Mouse (Mus musculus): ENCODE data around the gene Stpg3. TPM values are rescaled to one million over a fixed set of nuclear protein-coding genes. Genes with fewer than 3 reads are reported as not detected.

The Stpg3 gene
- total RNA-seq, 2 experiments from 2014 or later, result not detected

DNA sequence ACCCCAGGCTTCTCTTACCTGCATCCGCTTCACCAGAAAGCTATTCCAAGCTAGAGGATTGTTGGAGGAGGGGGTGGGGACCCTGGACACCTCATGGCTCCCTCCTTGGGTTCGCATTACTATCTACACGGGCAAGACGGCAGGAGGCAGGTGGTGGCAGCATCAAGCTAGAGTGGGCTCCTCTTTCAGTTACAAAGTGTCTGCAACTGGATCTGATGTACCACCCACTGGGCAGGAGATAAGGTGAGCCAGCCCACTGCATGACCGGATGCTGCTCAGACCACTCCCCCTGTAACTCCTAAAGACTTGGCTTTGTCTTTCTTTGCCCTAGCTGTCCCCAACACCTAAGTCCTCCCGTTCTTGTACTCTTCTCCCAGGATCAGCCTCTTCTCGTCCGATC, 22.2 kb upstream of the Stpg3 start, which contains the start of gene Rnf224:
Gene Rnf224, minus strand, starts transcription at position 174 of the 400 bp plus-strand sequence.
- no peak for DNase-seq (ENCODE audit: low spot score)

DNA sequence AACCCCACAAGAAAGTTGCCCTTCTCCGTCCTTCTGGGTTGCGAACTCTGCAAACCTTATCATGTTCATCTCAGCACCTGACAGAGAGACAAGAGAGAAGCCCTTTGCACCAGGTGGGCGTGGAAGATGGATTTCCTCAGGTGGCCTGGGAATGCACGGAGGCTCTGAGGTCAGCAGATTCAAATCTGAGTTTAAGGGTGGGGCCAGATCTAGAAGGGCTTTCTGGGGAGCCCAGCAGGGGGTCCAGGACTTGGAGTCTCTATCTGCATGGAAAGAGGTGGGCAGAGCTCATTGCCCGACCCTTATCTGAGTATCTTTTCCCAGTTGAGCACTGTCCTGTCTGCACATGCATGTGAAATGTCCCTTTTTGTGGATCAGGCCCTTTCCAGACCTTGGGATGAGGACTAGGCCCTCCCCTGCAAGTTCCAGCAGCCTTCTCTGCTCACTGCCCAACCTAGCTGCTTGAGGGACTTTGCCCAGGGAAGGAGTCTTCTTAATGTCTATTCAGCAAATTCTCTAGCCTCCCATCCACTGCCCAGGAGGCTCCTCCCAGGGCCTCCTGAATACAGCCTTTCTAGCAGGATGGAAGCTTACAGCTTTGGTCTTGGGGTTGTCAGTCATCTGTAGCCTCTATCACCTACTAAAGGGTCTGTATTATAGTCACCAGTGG, 20.2 kb upstream of the Stpg3 start:
- DNase-seq (ENCODE audit: low spot score), result no peak

DNA sequence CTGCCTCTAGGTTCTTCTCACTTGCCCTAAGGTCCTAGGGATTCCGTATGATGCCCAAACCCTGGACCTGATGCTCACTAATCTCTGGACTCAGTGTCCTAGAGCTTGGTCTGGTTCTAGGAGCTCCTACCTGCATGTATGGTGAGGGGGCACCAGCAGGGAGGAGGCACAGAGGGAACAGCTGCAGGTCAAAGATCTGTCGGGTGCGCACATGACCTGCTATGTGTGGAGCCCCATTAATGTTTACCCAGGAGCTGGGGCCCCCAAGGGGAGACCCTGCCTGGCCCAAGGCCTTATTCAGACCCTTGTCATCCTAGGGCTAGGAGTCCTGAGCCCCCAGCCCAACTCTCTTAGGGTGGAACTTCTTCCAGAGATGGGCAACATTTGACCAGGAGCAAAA, 19.6 kb upstream of the Stpg3 start, which contains the start of gene Slc34a3:
Gene Slc34a3, minus strand, starts transcription at position 315 of the 400 bp plus-strand sequence.
- no peak for DNase-seq (ENCODE audit: low spot score)

- DNase-seq (ENCODE audit: low spot score), result no peak
Observed at GRCm38 (mm10) chr2:25233421-25233820, 19.0 kb upstream of the Stpg3 start.

GRCm38 (mm10) chr2:25231038-25231437, 16.6 kb upstream of the Stpg3 start:
- DNase-seq (ENCODE audit: low spot score), result no peak

GRCm38 (mm10) chr2:25230581-25230980, 16.1 kb upstream of the Stpg3 start:
- no peak for DNase-seq (ENCODE audit: low spot score)

DNA sequence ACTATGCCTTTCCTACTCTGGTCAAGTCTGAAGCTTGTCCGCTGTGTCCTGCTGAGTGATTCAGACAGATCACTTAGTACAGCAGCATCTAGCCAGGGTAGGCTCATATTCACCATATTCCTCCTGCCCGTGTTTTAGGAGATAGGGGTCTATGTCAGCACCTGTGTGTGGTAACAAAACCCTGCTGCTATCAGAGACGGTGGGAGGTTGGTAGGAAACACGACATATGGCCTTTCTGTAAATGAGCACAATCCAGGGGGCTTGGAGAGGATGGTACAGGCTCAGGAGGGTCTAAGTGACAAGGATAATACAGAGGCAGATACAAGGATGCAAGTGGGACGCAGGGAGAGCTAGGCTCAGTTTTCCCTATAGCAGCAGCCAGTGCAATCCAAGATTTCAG, 15.1 kb upstream of the Stpg3 start:
- DNase-seq (ENCODE audit: low spot score), result no peak

DNA sequence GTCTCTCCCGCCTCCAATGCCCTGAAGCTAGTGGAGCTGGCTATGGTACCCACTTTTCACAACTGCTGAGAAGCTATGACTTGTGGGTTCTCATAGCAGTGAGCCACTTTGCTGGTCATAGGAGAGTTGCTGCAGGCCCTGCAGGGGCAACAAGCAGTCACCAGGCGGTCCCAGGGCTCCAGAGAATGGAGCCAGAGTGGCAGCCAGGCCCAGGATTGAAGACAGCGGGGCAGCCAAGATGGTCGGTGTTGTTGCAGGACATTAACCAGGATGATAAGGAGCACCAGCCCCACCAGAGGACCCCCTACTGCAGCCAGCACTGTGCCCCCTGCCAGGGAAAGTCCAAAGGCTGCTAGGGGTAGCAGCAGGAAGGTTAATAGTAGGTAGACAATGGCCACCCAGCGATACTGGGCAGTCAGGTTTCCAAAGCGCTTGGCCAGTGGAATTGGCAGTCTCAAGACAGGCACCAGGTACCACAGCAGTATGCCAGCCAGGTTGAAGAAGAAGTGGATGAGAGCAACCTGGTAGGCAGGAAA, 14.6 kb upstream of the Stpg3 start:
- no peak for DNase-seq (ENCODE audit: low spot score)

DNA sequence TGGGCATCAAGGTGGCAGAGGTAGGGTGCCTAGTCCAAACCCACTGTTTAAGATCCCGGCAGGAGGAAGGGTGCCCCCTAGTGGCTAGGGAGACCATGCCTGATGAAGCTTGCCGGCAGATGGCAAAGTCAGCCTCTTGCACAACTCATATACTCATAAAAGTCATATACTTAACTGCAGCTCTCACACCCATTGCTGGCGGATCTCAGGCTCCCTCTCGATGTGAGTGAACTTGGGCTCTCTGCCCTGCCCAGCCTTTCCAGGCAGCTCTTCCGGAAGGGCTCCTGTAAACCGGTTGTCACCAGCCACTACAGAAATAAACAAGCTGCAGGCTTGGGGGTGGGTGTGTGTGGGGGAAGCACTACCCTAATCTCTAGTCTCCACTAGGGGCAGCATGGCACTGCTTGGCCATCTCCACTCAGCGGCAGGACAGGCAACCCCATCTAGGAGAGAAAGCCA, 14.0 kb upstream of the Stpg3 start:
- peak; percentile 90 for DNase-seq (ENCODE audit: low spot score)

DNA sequence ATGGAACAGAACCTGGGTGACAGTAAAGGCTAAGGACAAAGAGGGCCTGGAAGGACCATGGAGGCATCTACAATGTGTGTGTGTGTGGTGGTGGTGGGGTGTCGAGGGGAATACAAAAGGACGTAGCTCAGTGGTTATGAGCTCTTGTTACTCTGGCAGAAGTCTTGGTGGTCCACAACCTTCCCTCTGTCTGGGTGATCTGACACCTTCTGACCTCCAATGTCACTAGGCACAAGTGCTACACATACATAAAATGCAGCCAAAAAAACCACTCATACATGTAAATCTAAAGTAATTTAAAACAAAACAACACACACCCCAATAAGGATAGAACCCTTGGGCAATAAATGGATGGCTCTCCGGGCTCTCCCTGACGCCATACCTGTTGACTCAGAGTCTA, 13.0 kb upstream of the Stpg3 start:
- DNase-seq (ENCODE audit: low spot score), result no peak

DNA sequence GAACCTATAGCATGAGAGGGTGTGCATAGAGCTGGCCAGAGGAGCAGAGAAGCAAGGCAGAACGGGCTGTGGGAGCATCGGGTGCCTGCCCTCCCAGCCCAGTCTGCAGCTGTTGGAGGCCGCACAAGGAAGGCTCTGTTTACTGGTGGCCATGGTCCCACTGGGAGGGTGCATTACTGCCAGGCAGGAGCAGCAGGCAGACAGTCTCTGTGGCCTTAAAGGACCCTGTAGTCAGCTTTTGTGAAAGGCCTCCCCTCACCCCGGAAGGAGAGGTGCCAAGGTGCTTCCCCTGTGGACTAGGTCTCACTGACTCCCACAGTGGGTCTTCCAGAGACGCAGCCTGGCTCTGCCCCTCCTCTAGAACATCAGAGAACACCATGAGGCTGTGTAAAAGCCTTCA, 12.4 kb upstream of the Stpg3 start:
- peak; percentile 65 for DNase-seq (ENCODE audit: low spot score)

DNA sequence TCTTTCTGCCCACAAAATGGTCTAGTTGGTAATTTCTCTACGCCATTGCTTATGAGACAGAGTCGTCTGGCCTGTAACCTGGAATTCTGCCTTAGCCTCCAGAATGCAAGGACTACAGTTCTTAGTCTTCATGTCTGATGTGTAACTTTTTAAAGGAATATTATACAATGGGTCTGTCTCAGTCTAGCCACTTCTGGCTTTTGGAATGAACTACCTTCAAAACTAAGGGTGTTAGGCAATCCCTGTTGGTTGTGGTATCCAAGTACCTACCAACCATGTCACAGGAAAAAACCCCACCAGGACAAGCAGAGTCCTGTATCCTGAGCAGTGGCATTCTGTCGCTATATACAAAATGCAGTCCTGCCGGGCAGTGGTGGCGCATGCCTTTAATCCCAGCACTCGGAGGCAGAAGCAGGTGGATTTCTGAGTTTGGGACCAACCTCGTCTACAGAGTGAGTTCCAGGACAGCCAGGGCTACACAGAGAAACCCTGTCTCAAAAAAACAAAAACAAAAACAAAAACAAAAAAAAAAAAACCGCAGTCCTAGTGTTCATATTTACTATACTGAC, 11.5 kb upstream of the Stpg3 start:
- no peak for DNase-seq (ENCODE audit: low spot score)

GRCm38 (mm10) chr2:25224766-25225752, 10.6 kb upstream of the Stpg3 start:
- DNase-seq (ENCODE audit: low spot score), result peak; percentile 99

- no peak for DNase-seq (ENCODE audit: low spot score)
Observed at GRCm38 (mm10) chr2:25224492-25224765, 10.0 kb upstream of the Stpg3 start, which contains the start of gene Tubb4b. Tubb4b (minus strand) TSS chr2:25224702.

DNA sequence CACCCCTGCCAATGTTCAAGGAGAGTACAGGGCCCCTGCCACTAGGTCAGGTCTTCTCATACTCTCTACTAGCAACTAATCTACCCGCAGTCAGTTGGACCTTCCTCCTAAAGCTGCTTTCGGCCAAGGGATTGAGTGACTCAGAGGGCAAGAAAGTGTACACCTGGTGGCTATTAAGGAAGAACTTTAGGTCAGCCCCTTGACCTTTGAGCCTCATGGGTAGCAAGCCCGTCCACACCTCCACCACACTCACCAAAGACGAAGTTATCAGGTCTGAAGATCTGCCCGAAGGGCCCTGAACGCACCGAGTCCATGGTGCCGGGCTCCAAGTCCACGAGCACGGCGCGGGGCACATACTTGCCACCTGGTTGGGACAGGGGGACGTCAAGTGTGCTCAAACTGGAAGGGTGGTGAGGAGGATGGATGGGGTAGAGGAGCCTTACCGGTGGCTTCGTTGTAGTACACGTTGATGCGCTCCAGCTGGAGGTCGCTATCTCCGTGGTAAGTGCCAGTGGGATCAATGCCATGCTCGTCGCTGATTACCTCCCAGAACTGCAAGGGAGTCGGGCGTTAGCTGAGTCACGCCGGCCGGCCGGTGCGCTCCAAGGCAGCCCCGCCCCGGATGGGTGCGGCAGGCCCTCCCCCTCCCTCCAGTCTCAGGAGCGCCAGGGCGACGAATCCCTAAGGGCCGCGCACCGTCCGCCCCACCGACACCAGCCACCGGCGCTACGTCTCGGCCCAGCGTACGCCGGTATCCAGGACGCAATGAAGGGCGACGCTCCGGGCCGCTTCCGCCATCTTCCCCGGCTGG, 9.4 kb upstream of the Stpg3 start:
- peak; percentile 87 for DNase-seq (ENCODE audit: low spot score)

DNA sequence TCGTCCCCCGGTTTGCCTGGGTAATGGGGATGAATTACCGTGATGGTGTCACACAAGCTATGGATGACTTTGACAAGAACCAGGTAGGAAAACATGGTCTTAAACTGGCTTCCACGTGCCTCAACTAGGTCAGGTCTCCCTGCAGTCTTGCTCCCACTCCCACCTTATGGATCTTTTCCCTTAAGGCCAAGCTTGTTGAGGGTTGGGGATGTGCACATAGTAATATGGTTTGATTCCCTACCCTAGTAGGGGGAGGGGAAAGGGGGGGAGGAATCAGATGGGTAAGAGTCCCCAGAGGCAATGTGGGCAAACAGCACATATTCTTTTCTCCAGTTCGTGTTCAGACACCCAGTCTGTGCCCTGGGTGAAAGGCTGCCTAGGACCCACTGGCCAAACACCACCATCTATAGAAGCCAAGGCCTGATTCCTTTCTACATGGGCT, 6.9 kb upstream of the Stpg3 start:
- no peak for DNase-seq (ENCODE audit: low spot score)

- DNase-seq (ENCODE audit: low spot score), result no peak
Observed at GRCm38 (mm10) chr2:25218445-25218844, 4.0 kb upstream of the Stpg3 start, which contains the start of gene Fam166a. Fam166a (plus strand) TSS chr2:25218745.

DNA sequence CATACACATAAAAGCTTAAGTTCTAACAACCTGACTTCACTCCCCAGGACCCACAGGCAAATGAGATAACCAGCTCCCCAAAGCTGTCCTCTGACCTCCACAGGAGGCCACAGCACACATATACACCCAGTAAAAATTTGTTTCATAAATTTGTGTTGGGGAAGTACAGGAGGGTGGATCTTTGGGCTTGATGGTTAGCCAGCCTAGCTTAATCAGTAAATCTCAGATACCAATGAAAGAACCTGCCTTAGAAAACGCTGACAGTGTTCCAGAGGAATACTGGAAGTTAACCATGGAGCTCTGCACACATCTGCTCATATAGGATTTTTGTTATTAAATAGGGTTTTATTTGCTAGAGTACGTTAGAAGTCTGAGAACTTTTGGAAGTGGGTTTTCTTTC, 3.2 kb upstream of the Stpg3 start:
- DNase-seq (ENCODE audit: low spot score), result no peak

GRCm38 (mm10) chr2:25213266-25213865, 1.1 kb downstream of the Stpg3 start:
- no peak for DNase-seq (ENCODE audit: low spot score)

- DNase-seq (ENCODE audit: low spot score), result peak; percentile 89
Observed at GRCm38 (mm10) chr2:25211121-25211670, 3.2 kb downstream of the Stpg3 start, which contains the start of gene Nelfb. Nelfb (minus strand) TSS chr2:25211489.
